Mouse (Mus musculus): ENCODE results near the gene Zfp773. TPM values are rescaled to one million over a fixed set of nuclear protein-coding genes. Genes with fewer than 3 reads are reported as not detected.

Gene Zfp773
- polyA plus RNA-seq (2012; rRNA removed): 4.7 and 4.9 TPM in 2 replicates

GRCm38 (mm10) chr7:7136379-7136866 is at the start of gene Zfp773:
TSS of gene Zfp773 (minus strand) at chr7:7136755.

GRCm38 (mm10) chr7:7171227-7172147 is 34.9 kb upstream of the Zfp773 start, which contains the start of gene Zfp418:
TSS of gene Zfp418 (plus strand) at chr7:7171330.

GRCm38 (mm10) chr7:7120921-7121601 is 15.5 kb downstream of the Zfp773 start, which contains the start of gene Zfp954:
TSS of gene Zfp954 (minus strand) at chr7:7121488.

Other genes starting within 250 kb of the Zfp773 start
- 0.13 and 0.21 TPM in 2 replicates for gene Aurkc, start 141.5 kb downstream of the Zfp773 start, polyA plus RNA-seq (2012; rRNA removed)
- gene Zfp954, start 15.3 kb downstream of the Zfp773 start, polyA plus RNA-seq (2012; rRNA removed): 21.7 and 22.3 TPM in 2 replicates
- 2.7 and 2.8 TPM in 2 replicates for gene Zfp418, start 34.6 kb upstream of the Zfp773 start, polyA plus RNA-seq (2012; rRNA removed)
- 11.9 and 12.8 TPM in 2 replicates for gene Zfp772, start 73.2 kb upstream of the Zfp773 start, polyA plus RNA-seq (2012; rRNA removed)
- 2.6 and 3.9 TPM in 2 replicates for gene Vmn2r29, start 110.6 kb upstream of the Zfp773 start, polyA plus RNA-seq (2012; rRNA removed)
- gene Gm45844, start 141.5 kb upstream of the Zfp773 start, polyA plus RNA-seq (2012; rRNA removed): 7.8 and 8.2 TPM in 2 replicates
- 96.1 and 96.7 TPM in 2 replicates for gene Clcn4, start 164.1 kb upstream of the Zfp773 start, polyA plus RNA-seq (2012; rRNA removed)
- gene Vmn2r30, start 200.9 kb upstream of the Zfp773 start, polyA plus RNA-seq (2012; rRNA removed): not detected in 2 replicates
- not detected in 2 replicates for gene Gm45783, start 237.8 kb upstream of the Zfp773 start, polyA plus RNA-seq (2012; rRNA removed)